Mouse (Mus musculus) limb, embryonic 14.5 days (tissue): ENCODE results near the gene Ttc30b. TPM values are rescaled to one million over a fixed set of nuclear protein-coding genes. Genes with fewer than 3 reads are reported as not detected.

Experiments
- ATAC-seq: fragments of 200-750 bp; cut with Nextera tagmentation; 2 replicates; pipeline ENCODE4 v1.8.0; 2017; ENCODE audit warnings: low read depth, moderate number of reproducible peaks, moderate TSS enrichment; ENCODE audit not compliant: low FRiP score
- DNase-seq: peaks from one replicate; pipeline ENCODE4 v3.0.0-alpha.2; 2015; ENCODE audit warnings: low spot score
- H3K27ac ChIP-seq: fragments of 300-500 bp; sonication (generic); replicated peaks from 2 replicates; pipeline ENCODE4 v1.5.1; 2014; ENCODE audit warnings: low read depth, mild to moderate bottlenecking, low read length, moderate library complexity, mixed read lengths
- H3K27me3 ChIP-seq: fragments of 300-500 bp; sonication (generic); 2 replicates; pipeline ENCODE4 v1.6.1; 2014; ENCODE audit warnings: low read length, mixed read lengths; ENCODE audit not compliant: control insufficient read depth, insufficient read depth
- H3K36me3 ChIP-seq: fragments of 300-500 bp; sonication (generic); 2 replicates; pipeline ENCODE4 v1.6.1; 2014; ENCODE audit warnings: mild to moderate bottlenecking, low read length, moderate library complexity, mixed read lengths; ENCODE audit not compliant: control insufficient read depth, insufficient read depth
- H3K4me1 ChIP-seq: fragments of 300-500 bp; sonication (generic); 2 replicates; pipeline ENCODE4 v1.6.1; 2014; ENCODE audit warnings: antibody characterized with exemption, low read length, mixed read lengths; ENCODE audit not compliant: control insufficient read depth, insufficient read depth
- H3K4me2 ChIP-seq: fragments of 300-500 bp; sonication (generic); replicated peaks from 2 replicates; pipeline ENCODE4 v1.6.1; 2014; ENCODE audit warnings: low read depth, mild to moderate bottlenecking, low read length, moderate library complexity; ENCODE audit not compliant: severe bottlenecking
- H3K4me3 ChIP-seq: fragments of 300-500 bp; sonication (generic); replicated peaks from 2 replicates; pipeline ENCODE4 v1.5.1; 2014; ENCODE audit warnings: low read length
- H3K9ac ChIP-seq: fragments of 300-500 bp; sonication (generic); 2 replicates; pipeline ENCODE4 v1.6.1; 2014; ENCODE audit warnings: mild to moderate bottlenecking, low read depth, low read length, moderate library complexity; ENCODE audit not compliant: severe bottlenecking
- H3K9me3 ChIP-seq: fragments of 300-500 bp; sonication (generic); 2 replicates; pipeline ENCODE4 v1.6.1; 2016; ENCODE audit warnings: low read length; ENCODE audit not compliant: control insufficient read depth
- POLR2A ChIP-seq: fragments of 200-500 bp; IDR thresholded peaks from 2 replicates; pipeline ENCODE4 v1.8.0; 2012; ENCODE audit warnings: inconsistent platforms, mild to moderate bottlenecking, moderate library complexity, borderline replicate concordance; ENCODE audit not compliant: insufficient read depth, insufficient read length; ENCODE audit errors: extremely low read depth
- WGBS: fragments of 180-500 bp; shearing (Covaris S2); extraction: QIAGEN DNeasy Blood & Tissue Kit; methylation state at CpG from one replicate; pipeline ENCODE4 v1.1.7; 2014; 5-methylcytosine and 5-hydroxymethylcytosine counted together
- polyA plus RNA-seq, 2 experiments: library from polyadenylated mRNA; depleted of rRNA in 1 of 2; stranded (reverse) in 1 of 2; unstranded in 1 of 2; fragments of >200 nt; fragmentation: Nextera tagmentation in 1 of 2; extraction: Ambion mirVana in 1 of 2; gene quantifications; 2 replicates each; pipeline versions ENCODE4 v1.2.1 to v1.2.3; 2012 to 2014

Ttc30b gene
- polyA plus RNA-seq (2012; rRNA removed) (7.8 and 8.4 TPM in 2 replicates), polyA plus RNA-seq (2014; fragmentation: Nextera tagmentation; extraction: Ambion mirVana) (10.8 and 11.2 TPM in 2 replicates)

DNA sequence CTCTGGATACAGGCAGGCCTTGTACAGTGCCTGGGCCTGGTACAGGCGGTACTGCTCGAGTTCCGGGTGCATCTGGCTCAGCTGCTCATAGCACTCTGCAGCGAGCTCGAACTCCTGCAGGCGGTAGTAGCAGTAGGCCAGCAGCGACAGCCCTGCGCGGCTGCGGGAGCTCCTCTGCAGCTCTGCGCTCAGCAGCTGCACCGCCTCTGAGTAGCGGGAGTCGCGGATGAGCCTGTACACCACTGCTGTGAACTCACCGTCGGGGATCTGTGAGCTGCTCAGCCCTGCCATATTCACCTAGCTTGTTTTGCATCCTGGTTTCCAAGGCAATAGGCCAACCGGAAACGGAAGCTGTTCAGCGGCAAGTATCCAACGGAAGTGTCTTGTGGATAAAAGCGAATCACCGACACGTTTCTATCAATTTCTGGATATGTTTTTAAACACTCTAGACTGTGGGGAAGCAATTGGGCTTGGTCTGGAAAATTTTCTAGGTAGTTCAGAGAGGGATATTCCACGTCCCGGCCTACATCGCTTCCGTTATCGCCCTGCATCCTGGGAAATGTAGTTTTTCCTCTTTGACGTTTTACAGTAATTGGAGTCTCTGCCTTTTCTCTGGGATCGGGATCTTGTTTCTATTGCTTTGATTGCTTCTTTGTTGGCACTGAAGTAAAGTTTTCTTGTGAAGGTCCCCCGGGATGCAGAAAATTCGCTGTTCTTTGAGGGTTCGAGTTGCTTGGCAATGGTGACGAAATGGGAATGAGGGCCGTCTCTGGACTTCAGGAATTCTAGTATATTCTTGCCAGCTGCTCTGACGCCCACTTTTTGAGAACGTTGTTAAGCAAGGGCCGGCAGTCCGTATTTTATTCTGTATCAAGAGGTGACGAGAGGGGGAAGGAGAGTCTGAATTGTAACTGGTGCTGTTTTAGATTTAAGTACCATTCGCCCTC, at the start of gene Ttc30b:
TSS of gene Ttc30b (minus strand) at position 469 of the 947 bp plus-strand sequence.
- Histone ChIP-seq H3K27ac (peak within 1 kb of the TSS; percentile 92), H3K4me2 (peak within 1 kb of the TSS; percentile 48), H3K9ac (peak within 1 kb of the TSS; percentile 67), H3K9me3 (no peaks in the 10 kb centered on the region), H3K4me3 (peak within 1 kb of the TSS; percentile 47), H3K27me3 (no peaks in the 10 kb centered on the region), H3K36me3 (no peaks in the 10 kb centered on the region), H3K4me1 (peaks cover 8% of the 10 kb centered on the region)
- TF ChIP-seq POLR2A, result no peak
- 2% methylated on average over 35 of the region's 42 CpGs for WGBS
- DNase-seq (peak; percentile 83), ATAC-seq (peak; percentile 91)

DNA sequence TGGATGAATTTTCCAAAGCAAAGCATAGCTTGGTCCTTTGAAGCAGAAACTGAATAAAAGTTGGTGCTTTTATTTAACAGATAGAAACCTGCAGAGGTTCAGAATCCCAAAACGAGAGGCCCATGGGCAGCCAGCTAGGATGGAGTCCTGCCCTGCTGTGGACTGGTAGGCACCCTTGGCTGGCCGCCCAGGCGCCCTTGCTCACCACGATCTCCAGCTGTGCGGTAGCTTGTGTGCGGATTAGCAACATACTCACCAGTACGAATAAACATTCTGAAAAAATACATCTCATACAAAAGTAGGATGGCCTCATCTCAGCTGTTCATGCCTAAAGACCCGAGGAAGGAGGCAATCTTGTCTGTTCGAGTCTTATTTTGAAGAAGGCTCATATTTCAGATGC, 49.4 kb upstream of the Ttc30b start:
- Histone ChIP-seq H3K9me3 (no peaks in the 10 kb centered on the region), H3K9ac (no peak overlapping the region), H3K4me1 (peaks cover 53% of the 10 kb centered on the region), H3K27me3 (no peaks in the 10 kb centered on the region), H3K36me3 (no peaks in the 10 kb centered on the region), H3K4me3 (no peak overlapping the region), H3K27ac (peak overlapping the region; percentile 40), H3K4me2 (no peak overlapping the region)
- no peak for DNase-seq
- TF ChIP-seq POLR2A, result no peak
- 52% methylated on average over 9 of the region's 9 CpGs for WGBS
- no peak for ATAC-seq

DNA sequence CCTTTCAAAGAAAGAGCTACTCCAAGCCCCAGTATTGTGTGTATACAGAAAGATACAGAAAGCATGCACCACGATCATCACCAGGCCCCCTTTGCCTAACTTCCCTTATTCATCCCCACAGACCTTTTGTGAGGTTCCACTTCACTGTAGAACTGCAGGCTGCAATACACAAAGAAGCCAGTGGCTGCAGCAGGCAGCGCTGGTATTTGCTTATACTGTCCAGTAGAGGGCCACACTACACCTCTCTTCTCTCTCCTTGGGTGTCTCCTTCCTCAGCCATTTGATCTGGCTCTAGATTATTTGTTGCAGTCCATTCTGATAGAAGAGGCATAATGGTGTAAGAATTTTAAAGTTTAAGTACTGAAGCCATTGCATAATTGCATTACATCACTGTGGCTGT, 46.7 kb upstream of the Ttc30b start:
- Histone ChIP-seq H3K4me3 (no peak overlapping the region), H3K4me1 (peaks cover 30% of the 10 kb centered on the region), H3K4me2 (no peak overlapping the region), H3K27me3 (no peaks in the 10 kb centered on the region), H3K9ac (no peak overlapping the region), H3K27ac (no peak overlapping the region), H3K36me3 (no peaks in the 10 kb centered on the region), H3K9me3 (no peaks in the 10 kb centered on the region)
- WGBS, result 3% methylated on average over 2 of the region's 2 CpGs
- peak; percentile 87 for DNase-seq
- no peak for TF ChIP-seq POLR2A
- ATAC-seq, result peak; percentile 66; the same call in 1 of the 2 replicates

DNA sequence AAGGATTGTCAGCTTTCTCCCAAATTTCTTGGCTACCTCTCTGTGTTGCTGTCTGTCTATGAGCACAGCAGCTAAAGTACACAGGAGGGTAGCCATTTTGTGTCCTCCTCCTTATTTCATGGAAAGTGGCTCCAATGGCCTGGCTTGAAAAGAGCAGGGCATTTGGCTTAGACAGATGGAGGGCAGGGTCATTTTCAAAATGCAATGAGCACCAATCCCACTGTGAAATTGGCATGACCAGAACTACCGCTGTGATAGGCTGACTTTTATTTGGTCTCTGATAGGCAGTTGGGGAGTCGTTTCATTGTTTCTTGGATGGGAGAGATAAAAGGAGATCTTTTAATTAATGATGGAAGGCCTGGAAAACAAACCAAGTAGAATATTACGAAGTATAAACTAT, 45.5 kb upstream of the Ttc30b start:
- H3K4me1 ChIP-seq, result peaks cover 18% of the 10 kb centered on the region
- H3K27me3 ChIP-seq, result no peaks in the 10 kb centered on the region
- 75% methylated on average over 3 of the region's 3 CpGs for WGBS
- no peak for ATAC-seq
- H3K9me3 ChIP-seq, result no peaks in the 10 kb centered on the region
- H3K36me3 ChIP-seq, result no peaks in the 10 kb centered on the region
- no peak overlapping the region for H3K4me2 ChIP-seq
- H3K4me3 ChIP-seq, result no peak overlapping the region
- H3K27ac ChIP-seq, result no peak overlapping the region
- no peak overlapping the region for H3K9ac ChIP-seq
- no peak for TF ChIP-seq POLR2A
- DNase-seq, result no peak

DNA sequence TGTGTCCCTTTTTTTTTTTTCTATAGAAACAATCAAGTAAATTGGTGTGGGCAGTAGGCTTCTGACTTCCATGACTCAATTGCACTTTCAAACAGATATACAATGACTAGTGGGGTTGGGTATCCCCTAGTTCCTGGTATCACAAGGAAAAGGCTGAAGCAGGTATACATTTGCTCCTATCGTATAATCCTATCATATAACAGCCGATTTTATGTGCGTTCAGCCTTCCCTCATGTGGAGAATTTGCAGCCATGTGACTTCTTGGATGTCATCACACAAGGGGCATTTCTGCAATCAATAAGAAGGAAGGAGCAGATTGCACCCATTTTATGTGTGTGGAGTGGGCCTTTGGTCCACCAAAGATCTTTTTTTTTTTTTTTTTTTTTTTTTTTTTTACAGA, 44.7 kb upstream of the Ttc30b start:
- Histone ChIP-seq H3K27ac (no peak overlapping the region), H3K4me2 (no peak overlapping the region), H3K9me3 (no peaks in the 10 kb centered on the region), H3K4me3 (no peak overlapping the region), H3K36me3 (no peaks in the 10 kb centered on the region), H3K4me1 (peaks cover 11% of the 10 kb centered on the region), H3K9ac (no peak overlapping the region), H3K27me3 (no peaks in the 10 kb centered on the region)
- no peak for TF ChIP-seq POLR2A
- ATAC-seq (no peak), DNase-seq (no peak)
- 95% methylated on average over 3 of the region's 3 CpGs for WGBS
